Mouse (Mus musculus): Measurements from ENCODE around the gene Gm20696.

DNA sequence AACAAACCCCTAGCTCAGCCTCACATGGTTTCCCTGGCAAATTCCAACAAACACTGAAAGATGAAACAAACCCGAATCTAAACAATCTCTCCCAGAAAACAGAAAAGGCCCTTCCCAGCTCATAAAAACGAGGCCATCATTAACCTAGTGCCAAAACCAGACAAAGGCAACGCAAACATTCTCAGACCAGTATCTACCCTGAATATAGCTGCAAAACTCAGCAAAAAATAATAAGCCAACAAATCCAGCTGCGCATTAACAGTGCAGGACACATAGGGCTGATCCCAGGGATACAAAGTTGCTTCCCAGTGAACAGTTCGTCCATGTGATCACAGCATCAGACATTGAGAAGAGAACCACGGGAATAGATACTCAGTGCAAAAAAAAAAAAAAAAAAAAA, 121.2 kb downstream of the Gm20696 start:
- TF ChIP-seq CTCF (IDR thresholded peaks at IDR 0.05; ENCODE audit: borderline replicate concordance, insufficient read depth, low read depth, low read length) (no peak), POLR2A (IDR thresholded peaks at IDR 0.05; ENCODE audit: borderline replicate concordance, insufficient read depth, low read length) (no peak)

Data from cerebellum, adult 2 months (tissue).